Mouse (Mus musculus) testis, adult 2 months (tissue): ENCODE measurements around the gene Gm5294.

ENCODE experiments used
- CTCF ChIP-seq: fragments of 200-500 bp; IDR thresholded peaks from 2 replicates; pipeline ENCODE4 v1.5.1; 2012; ENCODE audit warnings: low read depth, mild to moderate bottlenecking, inconsistent platforms, low read length, moderate library complexity; ENCODE audit not compliant: control insufficient read depth, insufficient read depth, insufficient replicate concordance
- POLR2A ChIP-seq: fragments of 200-500 bp; IDR thresholded peaks from 2 replicates; pipeline ENCODE4 v1.6.1; 2012; ENCODE audit warnings: low read depth, mild to moderate bottlenecking, inconsistent platforms, low read length, moderate library complexity; ENCODE audit not compliant: control insufficient read depth

GRCm38 (mm10) chr5:138863681-138864146 is 43.8 kb downstream of the Gm5294 start:
- TF ChIP-seq CTCF (no peak), POLR2A (no peak)
